Mouse (Mus musculus) liver, postnatal 0 days (tissue): ENCODE measurements around the gene A730015C16Rik. TPM values are rescaled to one million over a fixed set of nuclear protein-coding genes. Genes with fewer than 3 reads are reported as not detected.

Source experiments
- ATAC-seq: fragments of 200-750 bp; cut with Nextera tagmentation; 2 replicates; pipeline ENCODE4 v1.8.0; 2017; ENCODE audit warnings: mild to moderate bottlenecking, moderate library complexity
- DNase-seq: peaks from one replicate; pipeline ENCODE4 v3.0.0-alpha.2; 2016
- H3K27ac ChIP-seq: fragments of 300-500 bp; sonication (generic); 2 replicates; pipeline ENCODE4 v1.5.1; 2014; ENCODE audit warnings: antibody characterized with exemption, moderate library complexity, mild to moderate bottlenecking, low read depth
- H3K27me3 ChIP-seq: fragments of 300-500 bp; sonication (generic); 2 replicates; pipeline ENCODE4 v1.6.1; 2014; ENCODE audit warnings: low read length, control low read depth, mixed read lengths; ENCODE audit not compliant: insufficient read depth
- H3K36me3 ChIP-seq: fragments of 300-500 bp; sonication (generic); replicated peaks from 2 replicates; pipeline ENCODE4 v1.6.1; 2014; ENCODE audit warnings: mild to moderate bottlenecking, control low read depth, low read length, moderate library complexity, mixed read lengths; ENCODE audit not compliant: insufficient read depth
- H3K4me1 ChIP-seq: fragments of 300-500 bp; sonication (generic); 2 replicates; pipeline ENCODE4 v1.6.1; 2014; ENCODE audit warnings: antibody characterized with exemption, mild to moderate bottlenecking, control low read depth; ENCODE audit not compliant: insufficient read depth
- H3K4me2 ChIP-seq: fragments of 300-500 bp; sonication (generic); 2 replicates; pipeline ENCODE4 v1.6.1; 2014; ENCODE audit warnings: low read depth, mild to moderate bottlenecking, low read length, moderate library complexity, mixed read lengths
- H3K4me3 ChIP-seq: fragments of 300-500 bp; sonication (generic); 2 replicates; pipeline ENCODE4 v1.5.1; 2014; ENCODE audit warnings: low read depth, low read length
- H3K9ac ChIP-seq: fragments of 300-500 bp; sonication (generic); replicated peaks from 2 replicates; pipeline ENCODE4 v1.6.1; 2014; ENCODE audit warnings: mild to moderate bottlenecking, moderate library complexity
- H3K9me3 ChIP-seq: fragments of 300-500 bp; sonication (generic); 2 replicates; pipeline ENCODE4 v1.6.1; 2016; ENCODE audit warnings: mild to moderate bottlenecking, control low read depth, low read length, mixed read lengths
- CTCF ChIP-seq: sonication (generic); IDR thresholded peaks from 2 replicates; pipeline ENCODE4 v1.5.1; 2016; ENCODE audit warnings: antibody characterized with exemption, low read depth
- EP300 ChIP-seq: IDR thresholded peaks from 2 replicates; pipeline ENCODE4 v1.6.1; 2016; ENCODE audit warnings: antibody characterized with exemption, low read depth, mild to moderate bottlenecking
- WGBS: fragments of 180-500 bp; shearing (Covaris S2); extraction: QIAGEN DNeasy Blood & Tissue Kit; methylation state at CpG from one replicate; pipeline ENCODE4 v1.1.7; 2014; ENCODE audit not compliant: insufficient replicate concordance; 5-methylcytosine and 5-hydroxymethylcytosine counted together
- polyA plus RNA-seq: library from polyadenylated mRNA; unstranded; fragments of >200 nt; fragmentation: Nextera tagmentation; extraction: Ambion mirVana; gene quantifications from 2 replicates; pipeline ENCODE4 v1.2.1, GENCODE M21; 2015

A730015C16Rik gene
- polyA plus RNA-seq, 1 experiment from 2014 or later, result 0.27 TPM

- 61% methylated on average over 7 of the region's 7 CpGs for WGBS
- DNase-seq, result peak; percentile 38
These were observed 6.4 kb downstream of the A730015C16Rik start for GRCm38 (mm10) chr4:108841920-108842578.

GRCm38 (mm10) chr4:108838031-108838430 is 10.4 kb downstream of the A730015C16Rik start:
- no peak overlapping the region for H3K4me2 ChIP-seq
- H3K27ac ChIP-seq, result no peak overlapping the region
- no peak overlapping the region for H3K4me3 ChIP-seq
- peaks cover 11% of the 10 kb centered on the region for H3K4me1 ChIP-seq
- H3K9me3 ChIP-seq, result no peaks in the 10 kb centered on the region
- no peaks in the 10 kb centered on the region for H3K36me3 ChIP-seq
- no peak overlapping the region for H3K9ac ChIP-seq
- DNase-seq (no peak), ATAC-seq (no peak)
- TF ChIP-seq EP300, result no peak
- no peak for TF ChIP-seq CTCF
- WGBS, result 71% methylated on average over 4 of the region's 4 CpGs
- H3K27me3 ChIP-seq, result no peaks in the 10 kb centered on the region

More at GRCm38 (mm10) chr4:108841920-108842578, 6.4 kb downstream of the A730015C16Rik start:
- Histone ChIP-seq H3K4me1 (peaks cover 4% of the 10 kb centered on the region; the same call in 1 of the 2 replicates), H3K4me3 (no peak overlapping the region), H3K9ac (no peak overlapping the region), H3K36me3 (no peaks in the 10 kb centered on the region), H3K27me3 (no peaks in the 10 kb centered on the region), H3K27ac (peak overlapping the region; percentile 76), H3K9me3 (no peaks in the 10 kb centered on the region), H3K4me2 (no peak overlapping the region)
- ATAC-seq, result peak; percentile 79
- TF ChIP-seq EP300, result no peak
- no peak for TF ChIP-seq CTCF

GRCm38 (mm10) chr4:108835496-108835895 is 12.9 kb downstream of the A730015C16Rik start:
- no peaks in the 10 kb centered on the region for H3K9me3 ChIP-seq
- DNase-seq (no peak), ATAC-seq (no peak)
- no peaks in the 10 kb centered on the region for H3K36me3 ChIP-seq
- TF ChIP-seq CTCF (no peak), EP300 (no peak)
- whole genome bisulfite sequencing, result 59% methylated on average over 3 of the region's 3 CpGs
- H3K27me3 ChIP-seq, result no peaks in the 10 kb centered on the region
- peak overlapping the region; percentile 98; the same call in 1 of the 2 replicates for H3K9ac ChIP-seq
- H3K4me3 ChIP-seq, result peak overlapping the region; percentile 99
- H3K4me2 ChIP-seq, result peak overlapping the region; percentile 95
- H3K4me1 ChIP-seq, result peaks cover 9% of the 10 kb centered on the region
- peak overlapping the region; percentile 94 for H3K27ac ChIP-seq

- peaks cover 3% of the 10 kb centered on the region; the same call in 1 of the 2 replicates for H3K36me3 ChIP-seq
- ATAC-seq (no peak), DNase-seq (no peak)
- no peaks in the 10 kb centered on the region for H3K9me3 ChIP-seq
- H3K27ac ChIP-seq, result peak overlapping the region; percentile 94
- H3K27me3 ChIP-seq, result no peaks in the 10 kb centered on the region
- WGBS, result 0% methylated on average over 15 of the region's 15 CpGs
- peaks cover 9% of the 10 kb centered on the region for H3K4me1 ChIP-seq
- H3K4me2 ChIP-seq, result peak overlapping the region; percentile 95
- H3K4me3 ChIP-seq, result peak overlapping the region; percentile 99
- peak overlapping the region; percentile 98 for H3K9ac ChIP-seq
- no peak for TF ChIP-seq EP300
- no peak for TF ChIP-seq CTCF
These were observed 13.5 kb downstream of the A730015C16Rik start for GRCm38 (mm10) chr4:108834971-108835311.

GRCm38 (mm10) chr4:108834115-108834970 is 14.1 kb downstream of the A730015C16Rik start, which contains the start of gene Txndc12:
Txndc12 (plus strand) TSS chr4:108834601.
- no peaks in the 10 kb centered on the region for H3K9me3 ChIP-seq
- H3K4me2 ChIP-seq, result peak within 1 kb of the TSS; percentile 95
- ATAC-seq (peak; percentile 67), DNase-seq (peak; percentile 82)
- peaks cover 9% of the 10 kb centered on the region for H3K4me1 ChIP-seq
- WGBS, result under 1% methylated on average over 34 of the region's 34 CpGs
- H3K27ac ChIP-seq, result peak within 1 kb of the TSS; percentile 94
- peaks cover 5% of the 10 kb centered on the region; the same call in 1 of the 2 replicates for H3K36me3 ChIP-seq
- peak within 1 kb of the TSS; percentile 98 for H3K9ac ChIP-seq
- peak within 1 kb of the TSS; percentile 99 for H3K4me3 ChIP-seq
- H3K27me3 ChIP-seq, result no peaks in the 10 kb centered on the region
- TF ChIP-seq EP300 (0 out of 2 replicates have a peak, but pooled peaks have one; percentile 6), CTCF (no peak)

- Histone ChIP-seq H3K4me1 (peaks cover 9% of the 10 kb centered on the region), H3K4me3 (peak overlapping the region; percentile 99), H3K27me3 (no peaks in the 10 kb centered on the region), H3K9me3 (no peaks in the 10 kb centered on the region), H3K4me2 (peak overlapping the region; percentile 95), H3K9ac (peak overlapping the region; percentile 98), H3K27ac (peak overlapping the region; percentile 94), H3K36me3 (peaks cover 7% of the 10 kb centered on the region)
- TF ChIP-seq CTCF, result no peak
- no peak for TF ChIP-seq EP300
- ATAC-seq (peak; percentile 55), DNase-seq (no peak)
- WGBS, result under 1% methylated on average over 6 of the region's 6 CpGs
These were observed 14.6 kb downstream of the A730015C16Rik start for GRCm38 (mm10) chr4:108833828-108834114.
